Mouse (Mus musculus): ENCODE measurements around the gene Dkk1. TPM values are rescaled to one million over a fixed set of nuclear protein-coding genes. Genes with fewer than 3 reads are reported as not detected.

The Dkk1 gene
- polyA plus RNA-seq, 1 experiment from 2014 or later, result 24.4 TPM

GRCm38 (mm10) chr19:30516771-30517170, 32.7 kb downstream of the Dkk1 start:
- H3K4me3 ChIP-seq, result no peak overlapping the region
- no peaks in the 10 kb centered on the region for H3K36me3 ChIP-seq
- no peak overlapping the region for H3K9ac ChIP-seq
- WGBS, result 57% methylated on average over 6 of the region's 6 CpGs
- ATAC-seq (ENCODE audit: insufficient number of reproducible peaks, insufficient read depth, low FRiP score, low TSS enrichment), result no peak
- no peaks in the 10 kb centered on the region; the same call in 1 of the 2 replicates for H3K4me1 ChIP-seq
- H3K27ac ChIP-seq, result no peak overlapping the region
- H3K27me3 ChIP-seq, result no peaks in the 10 kb centered on the region
- no peak overlapping the region for H3K4me2 ChIP-seq (replicated peaks)
- no peaks in the 10 kb centered on the region for H3K9me3 ChIP-seq

- no peaks in the 10 kb centered on the region for H3K36me3 ChIP-seq
- H3K4me2 ChIP-seq (replicated peaks), result no peak overlapping the region
- H3K9ac ChIP-seq, result no peak overlapping the region
- H3K27me3 ChIP-seq, result no peaks in the 10 kb centered on the region
- no peak overlapping the region for H3K4me3 ChIP-seq
- H3K27ac ChIP-seq, result no peak overlapping the region
- H3K4me1 ChIP-seq, result no peaks in the 10 kb centered on the region
- 90% methylated on average over 4 of the region's 4 CpGs for WGBS
- ATAC-seq (ENCODE audit: insufficient number of reproducible peaks, insufficient read depth, low FRiP score, low TSS enrichment), result no peak
- H3K9me3 ChIP-seq, result no peaks in the 10 kb centered on the region
Measured at GRCm38 (mm10) chr19:30510481-30510880, 39.0 kb downstream of the Dkk1 start.

GRCm38 (mm10) chr19:30505497-30505896, 44.0 kb downstream of the Dkk1 start:
- 44% methylated on average over 5 of the region's 5 CpGs for WGBS
- H3K4me1 ChIP-seq, result no peaks in the 10 kb centered on the region
- H3K27me3 ChIP-seq, result no peaks in the 10 kb centered on the region
- no peak overlapping the region for H3K9ac ChIP-seq
- no peak overlapping the region for H3K4me2 ChIP-seq (replicated peaks)
- H3K4me3 ChIP-seq, result no peak overlapping the region
- no peak overlapping the region for H3K27ac ChIP-seq
- H3K9me3 ChIP-seq, result no peaks in the 10 kb centered on the region
- ATAC-seq (ENCODE audit: insufficient number of reproducible peaks, insufficient read depth, low FRiP score, low TSS enrichment), result no peak
- H3K36me3 ChIP-seq, result no peaks in the 10 kb centered on the region
